Mouse (Mus musculus): Measurements from ENCODE around the gene Musk. TPM values are rescaled to one million over a fixed set of nuclear protein-coding genes. Genes with fewer than 3 reads are reported as not detected.

Gene Musk
- polyA plus RNA-seq, 1 experiment = 0.65 TPM

- DNase-seq (ENCODE audit: low spot score) = no peak
Observed at GRCm38 (mm10) chr4:58314942-58315508, 29.3 kb downstream of the Musk start.

GRCm38 (mm10) chr4:58317536-58317935 lies 31.8 kb downstream of the Musk start:
- DNase-seq (ENCODE audit: low spot score) = no peak

DNA sequence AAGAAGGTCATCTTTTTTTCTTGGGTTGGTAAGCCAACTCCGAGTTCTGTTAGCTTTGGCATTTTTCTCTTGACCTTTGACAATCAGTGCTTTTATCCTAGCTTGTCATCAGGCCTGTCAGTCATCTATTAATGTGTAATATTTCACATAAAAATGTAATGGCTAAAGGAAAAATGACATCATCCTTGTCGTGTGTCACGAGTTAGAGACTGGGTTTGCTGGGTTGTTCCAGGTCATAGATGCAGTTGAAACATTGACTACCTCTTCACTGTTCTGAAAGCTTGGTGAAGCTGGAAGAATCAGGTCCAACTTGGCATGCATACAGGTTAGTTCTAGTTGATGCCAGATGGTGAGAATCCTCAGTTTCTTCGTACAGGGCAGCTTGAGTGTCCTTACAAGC lies 34.5 kb downstream of the Musk start:
- DNase-seq (ENCODE audit: low spot score) = no peak

DNA sequence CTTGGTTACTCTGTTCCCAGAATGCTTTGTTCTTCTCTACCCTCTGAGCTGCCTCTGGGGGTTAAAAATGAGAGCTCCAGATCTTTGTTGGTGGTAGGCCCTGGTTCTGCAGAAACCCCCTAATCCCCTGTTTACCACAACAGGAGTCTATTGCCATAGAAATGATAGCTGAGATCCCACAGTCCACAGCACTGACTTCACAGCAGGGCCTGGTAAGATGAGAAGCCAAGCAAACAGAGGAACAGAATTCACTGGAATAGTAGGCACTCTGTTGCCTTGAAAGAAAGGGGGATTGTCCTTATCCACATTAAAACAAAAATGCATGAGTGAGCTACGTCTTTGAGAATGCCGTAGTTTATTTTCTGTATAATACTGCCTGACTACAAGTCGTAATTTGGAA lies 41.0 kb downstream of the Musk start:
- no peak for DNase-seq (ENCODE audit: low spot score)

DNA sequence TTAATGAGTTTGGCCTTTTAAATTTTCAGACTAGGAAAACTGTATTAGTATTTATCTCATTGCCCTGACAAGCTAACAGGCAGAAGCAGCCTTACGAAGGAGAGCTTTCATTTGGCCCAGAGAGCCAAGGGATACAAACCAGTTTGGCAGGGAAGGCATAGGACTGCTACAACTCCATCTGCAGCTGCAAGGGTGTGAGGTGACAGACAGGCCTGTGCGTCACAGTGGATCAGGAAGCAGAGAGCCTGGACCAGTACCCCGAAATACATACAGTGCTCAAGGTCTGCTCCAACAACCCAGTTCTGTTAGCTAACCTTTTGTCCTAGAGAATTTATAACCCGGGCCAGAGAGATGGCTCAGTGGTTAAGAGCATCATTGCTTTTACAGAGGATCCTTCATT lies 42.5 kb downstream of the Musk start:
- DNase-seq (ENCODE audit: low spot score) = no peak

DNA sequence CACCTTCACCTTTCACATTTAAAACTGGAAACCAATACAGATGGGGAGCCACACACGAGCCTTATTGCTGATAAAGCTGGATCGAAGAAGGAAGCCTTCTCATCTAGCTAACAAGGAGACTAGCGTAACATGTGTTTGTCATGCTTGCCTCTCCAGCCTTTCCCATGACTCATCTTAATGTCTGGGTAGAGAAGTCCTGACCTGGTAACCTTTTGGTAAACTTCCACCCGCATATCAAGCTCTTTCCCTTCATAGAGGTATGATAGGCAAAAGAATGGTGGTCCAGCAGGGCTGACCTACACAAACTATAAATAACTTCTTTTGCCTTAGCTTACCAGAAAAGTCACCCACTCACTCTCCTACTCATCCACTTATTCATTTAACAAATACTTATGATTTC lies 44.3 kb downstream of the Musk start:
- no peak for DNase-seq (ENCODE audit: low spot score)

DNA sequence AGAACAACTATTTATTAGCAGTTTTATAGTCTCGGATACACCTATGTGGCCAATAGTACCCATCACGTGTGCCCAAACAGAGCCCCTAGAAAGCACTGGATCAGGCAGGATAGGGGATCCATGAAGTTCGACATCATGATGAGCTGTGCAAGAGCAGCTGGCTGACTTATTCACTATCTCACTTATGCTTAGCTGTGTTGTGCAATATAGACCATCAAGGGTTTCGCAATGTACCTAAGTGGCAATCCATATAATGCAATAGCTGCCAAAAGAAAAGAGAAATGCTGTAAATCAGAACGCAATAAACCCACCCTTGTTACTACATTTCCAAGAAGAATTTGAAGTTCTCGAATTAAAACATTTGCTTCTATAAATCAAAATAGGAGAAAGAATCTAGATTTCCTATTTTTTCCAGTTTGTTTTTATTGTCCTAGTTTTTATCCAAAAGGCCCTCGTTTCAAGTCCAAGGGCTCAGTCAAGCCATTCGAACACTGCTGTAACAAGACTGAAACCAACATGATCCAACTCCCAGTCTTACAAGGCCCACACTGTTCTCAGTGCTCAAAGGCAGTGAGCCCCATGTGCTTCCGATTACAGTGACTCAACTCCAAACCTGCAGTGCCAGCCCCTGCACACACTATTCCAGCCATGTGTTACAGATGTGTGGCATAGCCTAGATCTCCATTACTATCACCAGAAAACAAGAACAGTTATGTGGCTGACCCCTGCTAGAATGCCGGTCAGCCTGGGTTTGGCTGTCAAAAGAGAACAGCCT lies 45.3 kb downstream of the Musk start:
- DNase-seq (ENCODE audit: low spot score) = no peak

DNA sequence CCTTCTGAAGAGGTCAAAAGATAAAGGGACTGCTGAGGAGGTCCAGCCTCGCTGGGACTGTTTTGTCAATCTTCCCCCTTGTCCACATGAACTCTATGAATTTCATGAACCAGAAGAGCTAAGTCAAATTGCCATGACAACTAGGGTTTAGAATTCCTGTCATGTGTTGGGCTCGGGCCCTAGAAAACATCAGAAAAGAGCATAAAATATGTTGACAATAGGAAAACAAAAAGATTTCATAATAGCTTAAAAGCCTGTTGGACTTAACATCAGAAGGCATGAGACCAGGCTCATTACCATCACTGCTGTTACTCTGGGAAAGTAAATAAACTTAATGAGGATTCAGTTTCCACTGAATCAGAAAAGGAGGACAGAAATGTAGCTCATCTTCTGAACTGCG lies 46.6 kb downstream of the Musk start:
- DNase-seq (ENCODE audit: low spot score) = no peak

DNA sequence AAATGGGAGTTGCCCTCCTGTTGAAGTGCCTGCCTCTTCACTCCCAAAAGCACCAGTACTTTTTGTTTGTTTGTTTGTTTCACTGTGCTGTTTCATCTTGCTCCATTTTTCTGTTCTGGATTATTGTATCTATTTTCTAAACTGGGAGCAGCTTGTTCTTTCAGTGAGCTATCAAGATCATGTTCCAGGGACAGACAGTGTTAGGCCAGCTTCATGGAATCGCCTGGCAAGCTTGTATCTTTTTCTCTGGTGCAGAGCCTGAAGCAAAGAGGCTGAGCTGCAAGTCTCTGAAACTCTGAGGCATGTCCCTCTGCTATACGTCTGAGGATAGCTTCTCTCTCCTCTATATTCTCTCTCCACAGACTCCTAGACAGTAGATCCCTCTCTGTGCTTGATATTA lies 50.5 kb downstream of the Musk start:
- no peak for DNase-seq (ENCODE audit: low spot score)

DNA sequence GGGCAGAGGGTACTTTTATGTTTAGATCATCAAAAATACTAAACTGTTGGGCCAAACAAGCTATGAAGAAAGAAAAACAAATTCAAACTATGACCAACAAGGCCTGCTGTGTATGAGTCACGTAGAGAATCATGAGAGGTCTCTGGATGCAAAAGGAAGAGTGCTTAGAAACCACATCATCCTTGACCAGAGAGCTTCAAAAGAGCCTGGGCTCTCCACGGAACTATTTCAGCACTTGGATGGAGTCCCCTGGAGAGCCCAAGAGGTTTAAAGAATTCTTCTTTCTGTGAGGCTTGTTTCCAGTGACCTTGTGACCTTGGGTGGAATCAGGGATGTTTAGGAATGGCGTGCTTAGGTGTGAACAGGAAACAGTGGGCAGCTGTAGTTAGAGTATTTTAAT lies 53.5 kb downstream of the Musk start:
- no peak for DNase-seq (ENCODE audit: low spot score)

GRCm38 (mm10) chr4:58350206-58350605 lies 64.4 kb downstream of the Musk start:
- no peak for DNase-seq (ENCODE audit: low spot score)

DNA sequence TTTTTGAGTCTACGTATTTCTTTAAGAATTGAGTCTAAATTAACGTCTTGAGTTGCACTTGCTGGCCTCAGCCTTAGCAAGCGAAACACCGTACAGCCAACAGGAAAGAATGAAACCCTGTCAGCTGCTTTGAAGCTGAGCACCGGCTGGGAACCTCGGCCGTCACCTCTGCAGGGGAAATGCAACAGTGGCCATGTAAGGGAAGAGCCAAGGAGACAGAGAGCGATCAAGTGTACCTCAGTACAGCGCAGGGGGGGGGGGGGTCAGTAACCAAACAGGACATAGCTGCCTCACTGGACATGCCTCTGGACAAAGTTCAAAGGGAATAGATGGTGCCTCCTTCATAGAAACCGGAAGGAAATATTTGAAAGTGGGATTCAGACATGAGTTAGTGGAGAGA lies 65.4 kb downstream of the Musk start:
- DNase-seq (ENCODE audit: low spot score) = no peak

DNA sequence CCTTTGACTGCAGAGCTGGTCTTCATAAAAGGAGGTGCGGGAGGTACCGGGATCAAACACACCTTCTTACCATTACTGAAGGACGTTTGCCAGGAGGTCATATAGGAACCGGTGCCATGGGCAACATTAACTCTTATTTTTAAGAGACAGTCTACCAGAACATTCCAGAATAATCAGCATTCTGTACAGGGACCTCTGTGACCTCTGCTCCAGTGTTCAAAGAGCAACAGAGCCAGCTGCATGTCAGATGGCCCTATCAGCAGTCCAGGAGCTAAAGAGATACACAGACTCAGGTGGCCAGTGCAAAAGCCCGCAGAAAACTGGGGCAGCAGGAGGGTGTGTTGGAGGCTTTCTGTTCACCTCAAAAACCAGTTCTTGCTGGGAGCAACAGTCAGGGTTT lies 65.8 kb downstream of the Musk start:
- no peak for DNase-seq (ENCODE audit: low spot score)

DNA sequence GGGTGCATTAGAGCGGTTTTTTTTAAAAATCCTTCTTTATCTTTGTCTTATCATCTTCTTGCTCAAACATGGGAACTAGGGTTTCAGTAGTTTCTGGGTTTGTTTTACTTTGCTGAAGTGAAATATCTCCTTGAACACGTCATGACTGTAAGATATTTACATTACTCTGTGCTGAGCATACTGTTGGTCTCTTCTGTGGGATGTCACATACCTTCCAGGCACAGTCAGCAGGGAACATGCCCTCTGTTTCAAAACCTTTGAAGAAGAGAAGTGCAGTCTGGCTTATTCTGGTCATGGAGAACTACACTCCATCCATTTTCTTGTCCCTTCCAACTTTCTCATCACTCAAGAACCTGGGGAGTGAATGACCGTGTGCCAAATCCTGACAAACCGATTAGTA lies 73.2 kb downstream of the Musk start:
- DNase-seq (ENCODE audit: low spot score) = no peak

DNA sequence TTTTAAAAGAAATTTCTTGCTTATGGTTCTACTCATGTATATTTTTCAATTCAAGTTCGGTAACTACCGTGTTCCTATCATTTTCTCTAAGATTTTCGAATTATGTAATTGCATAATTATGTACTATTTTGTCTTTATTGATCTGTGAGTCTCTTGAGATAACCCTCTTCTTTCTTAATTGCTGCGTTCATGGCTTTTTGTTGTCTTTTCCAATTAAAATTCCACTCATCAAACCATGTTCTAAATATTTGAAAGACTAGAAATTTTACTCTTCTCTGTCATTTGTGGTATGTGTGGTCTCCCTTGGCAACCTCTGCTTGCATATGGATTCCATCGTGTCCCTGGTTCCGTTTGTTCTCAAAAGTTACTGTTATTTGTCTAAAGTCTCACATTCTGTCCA lies 79.6 kb downstream of the Musk start:
- DNase-seq (ENCODE audit: low spot score) = no peak

DNA sequence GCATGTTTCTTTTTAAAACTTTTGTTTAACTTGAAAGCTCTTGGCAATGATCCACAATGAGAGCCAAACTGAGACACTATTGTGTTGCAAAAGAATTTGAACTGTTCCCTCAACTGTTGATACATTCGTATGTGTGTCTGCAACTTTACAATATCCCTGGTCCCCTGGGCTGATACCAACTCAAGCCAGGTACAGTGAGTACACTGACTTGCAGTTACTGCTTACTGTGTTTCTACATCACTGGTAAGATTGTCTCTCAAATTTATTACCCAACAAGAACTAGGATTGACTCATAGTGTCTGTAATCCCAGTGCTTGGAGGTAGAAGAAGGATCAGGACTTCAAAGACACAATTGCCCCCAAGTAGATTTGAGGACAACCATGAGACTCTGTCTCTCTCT lies 85.3 kb downstream of the Musk start:
- no peak for DNase-seq (ENCODE audit: low spot score)

DNA sequence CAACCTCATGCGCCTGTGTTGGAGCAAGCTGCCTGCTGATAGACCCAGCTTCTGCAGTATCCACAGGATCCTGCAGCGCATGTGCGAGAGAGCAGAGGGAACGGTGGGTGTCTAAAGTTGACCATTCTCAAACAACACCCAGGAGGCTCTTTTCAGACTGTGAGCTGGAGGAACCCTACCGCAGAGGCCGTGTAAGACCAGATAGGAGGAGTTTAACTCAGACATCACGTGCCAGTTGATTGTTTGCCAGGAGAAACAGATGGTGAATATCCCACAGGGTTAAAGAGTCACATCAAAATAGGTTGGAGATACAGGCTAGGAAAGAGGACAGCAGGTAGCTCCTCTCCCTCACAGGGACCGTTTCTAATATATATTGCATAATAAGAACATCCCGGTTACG lies 87.8 kb downstream of the Musk start:
- no peak for DNase-seq (ENCODE audit: low spot score)

GRCm38 (mm10) chr4:58374141-58374870 lies 88.5 kb downstream of the Musk start:
- DNase-seq (ENCODE audit: low spot score) = no peak

DNA sequence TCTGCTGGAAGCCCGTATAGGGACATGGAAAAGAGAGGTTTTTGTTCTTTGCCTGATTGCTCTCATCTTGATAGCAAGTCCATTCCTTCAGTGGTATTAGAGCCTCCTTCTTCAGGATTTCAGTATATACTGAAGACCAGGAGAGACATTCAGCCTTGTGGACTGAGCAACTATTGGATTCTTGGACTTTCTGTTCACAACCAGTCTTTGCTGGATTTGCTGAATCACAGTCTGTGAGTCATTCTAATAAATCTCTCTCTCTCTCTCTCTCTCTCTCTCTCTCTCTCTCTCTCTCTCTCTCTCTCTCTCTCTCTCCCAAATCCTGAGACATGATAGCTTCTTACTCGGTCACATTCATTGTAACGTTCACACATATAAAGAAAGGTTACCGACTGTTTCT lies 93.4 kb downstream of the Musk start:
- no peak for DNase-seq (ENCODE audit: low spot score)

- DNase-seq (ENCODE audit: low spot score) = no peak
Observed at GRCm38 (mm10) chr4:58400861-58401341, 115.1 kb downstream of the Musk start.

DNA sequence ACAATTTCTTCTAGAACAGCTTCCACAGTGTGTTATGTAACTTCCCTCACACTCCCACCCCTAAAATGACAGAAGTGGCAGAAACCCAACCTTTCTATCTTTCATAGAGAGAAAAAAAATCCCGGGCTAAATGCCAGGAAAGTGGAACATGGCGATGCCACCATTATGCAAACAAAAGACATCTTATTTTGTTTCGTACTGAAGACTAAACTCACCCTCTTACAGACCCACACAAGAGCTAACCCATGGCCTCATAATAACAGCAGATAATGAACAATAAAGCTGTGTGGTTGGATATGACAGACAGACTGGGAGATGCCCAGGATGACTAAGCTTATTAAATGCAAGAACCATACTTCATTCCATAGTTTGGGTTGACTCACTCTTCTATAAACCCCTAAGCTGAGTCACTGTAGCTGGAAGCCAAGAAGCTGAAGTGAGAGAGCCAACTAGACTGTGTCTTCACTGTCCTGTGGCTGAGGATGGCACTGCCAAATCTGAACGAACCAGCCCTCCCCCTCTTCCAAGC lies 116.3 kb downstream of the Musk start:
- no peak for DNase-seq (ENCODE audit: low spot score)
